Mouse (Mus musculus) neural tube, embryonic 11.5 days (tissue): ENCODE measurements at regions not wholly inside any gene's neighbourhood (a gene's known extent, or its start where the extent isn't known, plus 50 kb on each side); places are given as distances from the start of the nearest gene placed in this dataset.

Experiments used
- ATAC-seq: fragments of 200-750 bp; cut with Nextera tagmentation; 2 replicates; pipeline ENCODE4 v1.8.0; 2017; ENCODE audit warnings: moderate number of reproducible peaks, mild to moderate bottlenecking, moderate TSS enrichment, moderate library complexity; ENCODE audit not compliant: insufficient read depth, low FRiP score, low TSS enrichment
- DNase-seq: peaks from one replicate; pipeline ENCODE4 v3.0.0-alpha.2; 2015; ENCODE audit warnings: low spot score
- H3K27ac ChIP-seq: fragments of 300-500 bp; sonication (generic); 2 replicates; pipeline ENCODE4 v1.5.1; 2014; ENCODE audit warnings: low read depth, mild to moderate bottlenecking, low read length
- H3K27me3 ChIP-seq: fragments of 300-500 bp; sonication (generic); 2 replicates; pipeline ENCODE4 v1.6.1; 2014; ENCODE audit warnings: mild to moderate bottlenecking, low read length, mixed read lengths; ENCODE audit not compliant: control insufficient read depth, insufficient read depth
- H3K36me3 ChIP-seq: fragments of 300-500 bp; sonication (generic); 2 replicates; pipeline ENCODE4 v1.6.1; 2014; ENCODE audit warnings: mild to moderate bottlenecking, low read length, moderate library complexity, mixed read lengths; ENCODE audit not compliant: control insufficient read depth, insufficient read depth
- H3K4me1 ChIP-seq: fragments of 300-500 bp; sonication (generic); 2 replicates; pipeline ENCODE4 v1.6.1; 2014; ENCODE audit warnings: low read length, mixed read lengths; ENCODE audit not compliant: control insufficient read depth, insufficient read depth
- H3K4me2 ChIP-seq: fragments of 300-500 bp; sonication (generic); 2 replicates; pipeline ENCODE4 v1.6.1; 2014; ENCODE audit warnings: low read depth, mild to moderate bottlenecking, moderate library complexity
- H3K4me3 ChIP-seq: fragments of 300-500 bp; sonication (generic); 2 replicates; pipeline ENCODE4 v1.5.1; 2014; ENCODE audit warnings: low read depth, low read length
- H3K9ac ChIP-seq: fragments of 300-500 bp; sonication (generic); 2 replicates; pipeline ENCODE4 v1.6.1; 2014; ENCODE audit warnings: mild to moderate bottlenecking, low read length
- H3K9me3 ChIP-seq: fragments of 300-500 bp; sonication (generic); 2 replicates; pipeline ENCODE4 v1.6.1; 2016; ENCODE audit warnings: low read length; ENCODE audit not compliant: control insufficient read depth
- WGBS: fragments of 180-500 bp; shearing (Covaris S2); extraction: QIAGEN DNeasy Blood & Tissue Kit; methylation state at CpG from one replicate; pipeline ENCODE4 v1.1.7; 2014; 5-methylcytosine and 5-hydroxymethylcytosine counted together

DNA sequence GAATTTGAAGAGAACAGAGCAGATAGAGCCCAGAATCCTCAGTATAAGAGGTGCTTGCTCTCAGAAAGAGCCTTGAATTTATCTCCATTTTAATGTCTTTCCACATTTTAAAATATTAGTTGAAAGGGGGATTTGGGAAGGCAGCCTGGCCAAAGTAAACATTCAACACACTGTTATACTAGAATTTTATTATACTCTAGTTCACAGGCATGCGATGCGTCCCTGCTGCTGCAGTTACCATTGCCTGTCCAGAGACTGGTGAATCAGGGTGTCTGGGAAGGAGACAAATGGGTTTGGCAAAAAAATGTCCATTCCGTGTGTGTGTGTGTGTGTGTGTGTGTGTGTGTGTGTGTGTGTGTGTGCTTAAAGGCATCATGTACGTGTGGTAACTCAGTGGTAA is 675.1 kb upstream of the Sox9 start:
- H3K4me2 ChIP-seq: no peak overlapping the region
- no peaks in the 10 kb centered on the region for H3K27me3 ChIP-seq
- no peak overlapping the region for H3K9ac ChIP-seq
- 68% methylated on average over 4 of the region's 4 CpGs for WGBS
- DNase-seq (no peak), ATAC-seq (no peak)
- H3K4me3 ChIP-seq: no peak overlapping the region
- no peaks in the 10 kb centered on the region for H3K36me3 ChIP-seq
- H3K9me3 ChIP-seq: no peaks in the 10 kb centered on the region
- no peaks in the 10 kb centered on the region for H3K4me1 ChIP-seq
- no peak overlapping the region for H3K27ac ChIP-seq

GRCm38 (mm10) chr11:112107314-112107713 is 674.7 kb upstream of the Sox9 start:
- Histone ChIP-seq H3K9ac (no peak overlapping the region), H3K4me3 (no peak overlapping the region), H3K9me3 (no peaks in the 10 kb centered on the region), H3K27me3 (no peaks in the 10 kb centered on the region), H3K36me3 (no peaks in the 10 kb centered on the region), H3K4me1 (no peaks in the 10 kb centered on the region), H3K27ac (no peak overlapping the region), H3K4me2 (no peak overlapping the region)
- DNase-seq (no peak), ATAC-seq (no peak)
- WGBS: 81% methylated on average over 7 of the region's 7 CpGs

DNA sequence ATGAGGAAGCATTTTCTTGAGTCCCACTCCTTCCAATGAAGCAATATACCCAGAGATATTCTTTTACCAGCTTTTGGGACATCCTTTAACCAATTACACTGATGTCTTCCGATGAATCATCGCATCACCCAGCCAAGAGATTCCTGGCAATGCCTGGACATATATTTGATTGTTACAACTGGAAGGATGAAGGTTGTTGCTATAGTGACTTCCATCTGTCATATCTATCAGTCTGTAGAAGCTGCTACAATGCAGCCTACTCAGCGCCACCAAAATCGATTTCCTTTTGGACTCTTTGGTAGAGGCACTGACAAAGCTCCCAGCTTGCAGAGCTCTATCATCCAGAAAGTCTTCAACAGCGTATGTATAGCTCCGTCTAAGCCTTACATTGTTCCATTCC is 661.0 kb upstream of the Sox9 start:
- no peak overlapping the region for H3K4me2 ChIP-seq
- H3K9me3 ChIP-seq: no peaks in the 10 kb centered on the region
- WGBS: 95% methylated on average over 6 of the region's 6 CpGs
- no peaks in the 10 kb centered on the region for H3K4me1 ChIP-seq
- DNase-seq (no peak), ATAC-seq (no peak)
- no peaks in the 10 kb centered on the region for H3K27me3 ChIP-seq
- no peak overlapping the region for H3K9ac ChIP-seq
- H3K4me3 ChIP-seq: no peak overlapping the region
- no peak overlapping the region for H3K27ac ChIP-seq
- no peaks in the 10 kb centered on the region for H3K36me3 ChIP-seq

DNA sequence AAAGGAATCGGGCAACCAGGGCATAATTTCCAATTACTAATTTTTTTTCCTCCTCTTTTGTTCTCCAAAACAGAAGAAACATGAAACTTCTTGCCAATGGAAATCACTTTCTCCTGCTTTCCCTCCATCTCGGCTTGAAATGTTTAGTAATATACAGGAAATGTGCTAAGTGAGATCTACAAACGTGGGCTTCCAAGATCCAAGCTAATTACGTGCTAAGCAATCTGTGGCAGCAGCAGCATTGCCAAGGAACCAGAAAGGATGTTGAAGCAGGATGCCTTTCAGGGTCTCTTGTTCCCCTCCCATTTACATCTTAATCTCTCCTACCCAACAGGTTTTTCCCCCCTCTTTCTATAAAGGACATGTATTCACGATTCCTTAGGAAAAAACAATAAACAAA is 660.2 kb upstream of the Sox9 start:
- 82% methylated on average over 5 of the region's 5 CpGs for WGBS
- Histone ChIP-seq H3K27me3 (no peaks in the 10 kb centered on the region), H3K4me1 (no peaks in the 10 kb centered on the region), H3K4me2 (no peak overlapping the region), H3K27ac (no peak overlapping the region), H3K9me3 (no peaks in the 10 kb centered on the region), H3K9ac (no peak overlapping the region), H3K36me3 (no peaks in the 10 kb centered on the region), H3K4me3 (no peak overlapping the region)
- ATAC-seq: no peak
- DNase-seq: no peak

DNA sequence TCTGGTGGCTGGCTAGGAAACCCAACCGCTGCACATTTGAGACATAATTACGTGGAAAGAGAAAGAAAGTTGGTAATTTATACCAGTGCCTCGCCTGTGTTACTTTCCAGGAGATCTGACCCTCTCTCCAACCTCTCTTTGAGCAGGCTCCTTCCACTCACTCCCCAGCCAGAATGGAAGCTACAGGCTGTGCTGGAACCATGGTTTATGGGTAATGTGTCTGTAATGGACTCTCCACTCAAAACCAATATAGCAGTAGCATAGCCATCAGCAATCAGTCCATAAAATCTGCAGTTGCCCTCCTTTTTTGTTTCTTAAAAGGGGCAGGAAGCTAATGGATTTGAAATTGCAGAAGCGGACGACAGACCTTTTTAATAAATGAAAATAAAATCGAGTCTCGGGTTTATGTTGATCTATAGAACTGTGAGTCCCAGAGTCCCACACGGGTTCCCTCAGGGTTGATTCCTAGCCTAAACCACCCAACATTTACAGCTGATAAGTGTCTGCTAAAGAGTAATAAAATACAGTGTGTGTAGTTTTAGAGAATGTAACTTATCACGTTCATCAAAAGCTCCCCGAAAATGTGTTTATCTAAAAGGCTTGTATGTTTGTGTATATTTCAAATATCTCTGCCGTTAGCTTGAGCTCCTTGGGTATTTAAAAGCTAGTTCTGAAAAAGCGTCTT is 656.6 kb upstream of the Sox9 start:
- H3K27ac ChIP-seq: no peak overlapping the region
- no peak overlapping the region for H3K4me2 ChIP-seq
- no peaks in the 10 kb centered on the region for H3K36me3 ChIP-seq
- no peak overlapping the region for H3K9ac ChIP-seq
- H3K9me3 ChIP-seq: no peaks in the 10 kb centered on the region
- H3K4me1 ChIP-seq: no peaks in the 10 kb centered on the region
- DNase-seq (no peak), ATAC-seq (no peak)
- no peaks in the 10 kb centered on the region for H3K27me3 ChIP-seq
- H3K4me3 ChIP-seq: no peak overlapping the region
- 86% methylated on average over 12 of the region's 12 CpGs for WGBS

DNA sequence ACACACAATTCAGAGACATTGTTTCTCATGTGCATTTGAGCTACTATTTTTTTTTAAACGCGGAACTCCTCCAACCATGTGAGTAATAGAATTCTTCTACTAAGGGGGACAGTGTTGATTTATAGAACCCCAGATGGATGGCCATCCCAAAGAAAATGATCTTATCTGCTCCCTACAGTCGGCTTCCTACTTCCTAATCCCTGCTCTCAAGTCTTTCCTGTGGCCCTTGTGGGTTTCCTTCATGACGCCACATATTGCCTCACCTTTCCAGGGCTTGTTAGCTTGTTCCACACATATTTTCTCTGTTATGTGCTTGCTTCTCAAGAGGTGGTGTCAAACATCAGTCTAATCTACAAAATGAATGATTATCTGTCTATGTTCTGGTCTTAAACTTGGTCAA is 651.9 kb upstream of the Sox9 start:
- H3K36me3 ChIP-seq: no peaks in the 10 kb centered on the region
- H3K27me3 ChIP-seq: no peaks in the 10 kb centered on the region
- H3K9me3 ChIP-seq: no peaks in the 10 kb centered on the region
- no peak overlapping the region for H3K4me2 ChIP-seq
- no peaks in the 10 kb centered on the region for H3K4me1 ChIP-seq
- H3K9ac ChIP-seq: no peak overlapping the region
- ATAC-seq: no peak
- H3K27ac ChIP-seq: no peak overlapping the region
- H3K4me3 ChIP-seq: no peak overlapping the region
- no peak for DNase-seq
- 90% methylated on average over 4 of the region's 4 CpGs for WGBS

- Histone ChIP-seq H3K4me3 (no peak overlapping the region), H3K9ac (no peak overlapping the region), H3K27ac (no peak overlapping the region), H3K4me2 (no peak overlapping the region), H3K9me3 (no peaks in the 10 kb centered on the region), H3K4me1 (no peaks in the 10 kb centered on the region; the same call in 1 of the 2 replicates), H3K36me3 (no peaks in the 10 kb centered on the region), H3K27me3 (no peaks in the 10 kb centered on the region)
- 2% methylated on average over 8 of the region's 8 CpGs for WGBS
- ATAC-seq (peak; percentile 84), DNase-seq (peak; percentile 61)
Measured at GRCm38 (mm10) chr11:112137401-112138020, 644.5 kb upstream of the Sox9 start.

DNA sequence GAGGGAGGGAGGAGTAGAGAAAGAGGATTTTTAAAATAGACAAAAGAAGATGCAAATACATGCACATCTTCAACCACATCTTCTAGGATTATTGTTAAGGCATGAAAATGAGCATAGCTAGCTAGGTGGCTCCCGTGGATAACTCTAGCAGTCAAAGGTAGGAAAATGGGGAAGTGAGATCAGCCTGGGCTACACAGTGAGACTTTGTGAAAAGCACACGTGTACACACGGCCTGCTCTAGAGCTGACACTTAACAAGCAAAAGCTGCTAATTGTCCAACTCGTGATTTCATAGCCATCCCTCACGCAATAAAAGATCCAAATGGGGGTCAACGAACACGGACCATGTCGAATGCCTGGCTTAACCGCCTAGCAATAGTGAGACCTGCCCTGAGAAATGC is 642.0 kb upstream of the Sox9 start:
- Histone ChIP-seq H3K27ac (no peak overlapping the region), H3K4me1 (no peaks in the 10 kb centered on the region; the same call in 1 of the 2 replicates), H3K9ac (no peak overlapping the region), H3K9me3 (no peaks in the 10 kb centered on the region), H3K27me3 (no peaks in the 10 kb centered on the region), H3K4me2 (no peak overlapping the region), H3K36me3 (no peaks in the 10 kb centered on the region), H3K4me3 (no peak overlapping the region)
- ATAC-seq (no peak), DNase-seq (no peak)
- 81% methylated on average over 9 of the region's 9 CpGs for WGBS

GRCm38 (mm10) chr11:112140495-112140894 is 641.5 kb upstream of the Sox9 start:
- Histone ChIP-seq H3K27ac (no peak overlapping the region), H3K27me3 (no peaks in the 10 kb centered on the region), H3K9ac (no peak overlapping the region), H3K9me3 (no peaks in the 10 kb centered on the region), H3K4me3 (no peak overlapping the region), H3K4me1 (no peaks in the 10 kb centered on the region; the same call in 1 of the 2 replicates), H3K36me3 (no peaks in the 10 kb centered on the region), H3K4me2 (no peak overlapping the region)
- no peak for DNase-seq
- no peak for ATAC-seq
- 85% methylated on average over 4 of the region's 4 CpGs for WGBS
